Mouse (Mus musculus) forebrain, postnatal 0 days (tissue): ENCODE results near the gene Adarb1. TPM values are rescaled to one million over a fixed set of nuclear protein-coding genes. Genes with fewer than 3 reads are reported as not detected.

Source experiments
- ATAC-seq: fragments of 200-750 bp; cut with Nextera tagmentation; 2 replicates; pipeline ENCODE4 v1.8.0; 2017; ENCODE audit warnings: mild to moderate bottlenecking, moderate library complexity
- DNase-seq: peaks from one replicate; pipeline ENCODE4 v3.0.0-alpha.2; 2015
- H3K27ac ChIP-seq: fragments of 300-500 bp; sonication (generic); 2 replicates; pipeline ENCODE4 v1.5.1; 2014; ENCODE audit warnings: low read depth, mild to moderate bottlenecking, antibody characterized with exemption, low read length, moderate library complexity, mixed read lengths
- H3K27me3 ChIP-seq: fragments of 300-500 bp; sonication (generic); 2 replicates; pipeline ENCODE4 v1.6.1; 2014; ENCODE audit warnings: mild to moderate bottlenecking, low read length, mixed read lengths; ENCODE audit not compliant: insufficient read depth
- H3K36me3 ChIP-seq: fragments of 300-500 bp; sonication (generic); 2 replicates; pipeline ENCODE4 v1.6.1; 2014; ENCODE audit warnings: mild to moderate bottlenecking, moderate library complexity; ENCODE audit not compliant: insufficient read depth
- H3K4me1 ChIP-seq: fragments of 300-500 bp; sonication (generic); 2 replicates; pipeline ENCODE4 v1.6.1; 2014; ENCODE audit warnings: antibody characterized with exemption; ENCODE audit not compliant: insufficient read depth
- H3K4me2 ChIP-seq: fragments of 300-500 bp; sonication (generic); 2 replicates; pipeline ENCODE4 v1.6.1; 2014; ENCODE audit warnings: low read depth, mild to moderate bottlenecking, moderate library complexity
- H3K4me3 ChIP-seq: fragments of 300-500 bp; sonication (generic); 2 replicates; pipeline ENCODE4 v1.5.1; 2014; ENCODE audit warnings: low read depth, low read length, mixed read lengths
- H3K9ac ChIP-seq: fragments of 300-500 bp; sonication (generic); 2 replicates; pipeline ENCODE4 v1.6.1; 2014; ENCODE audit warnings: mild to moderate bottlenecking
- H3K9me3 ChIP-seq: fragments of 300-500 bp; sonication (generic); 2 replicates; pipeline ENCODE4 v1.6.1; 2016; ENCODE audit warnings: low read length
- CTCF ChIP-seq: sonication (generic); IDR thresholded peaks from 2 replicates; pipeline ENCODE4 v1.5.1; 2016; ENCODE audit warnings: antibody characterized with exemption, control low read depth, low read depth
- WGBS: fragments of 180-500 bp; shearing (Covaris S2); extraction: QIAGEN DNeasy Blood & Tissue Kit; methylation state at CpG from one replicate; pipeline ENCODE4 v1.1.7; 2014; 5-methylcytosine and 5-hydroxymethylcytosine counted together
- polyA plus RNA-seq: library from polyadenylated mRNA; unstranded; fragments of >200 nt; fragmentation: Nextera tagmentation; extraction: Ambion mirVana; gene quantifications from 2 replicates; pipeline ENCODE4 v1.2.1, GENCODE M21; 2015
- total RNA-seq: library from RNA; depleted of rRNA; stranded (reverse); fragments of >200 nt; gene quantifications from 2 replicates; pipeline ENCODE4 v1.2.3, GENCODE M21; 2014

Adarb1 gene
- total and polyA plus RNA-seq, 2 experiments from 2014 or later: 12.5 to 40.2 TPM

GRCm38 (mm10) chr10:77329446-77330094 is 88.5 kb downstream of the Adarb1 start:
- Histone ChIP-seq H3K9me3 (no peaks in the 10 kb centered on the region), H3K27me3 (no peaks in the 10 kb centered on the region), H3K4me2 (no peak overlapping the region), H3K4me3 (no peak overlapping the region), H3K36me3 (no peaks in the 10 kb centered on the region), H3K27ac (no peak overlapping the region), H3K9ac (no peak overlapping the region), H3K4me1 (no peaks in the 10 kb centered on the region)
- no peak for TF ChIP-seq CTCF
- no peak for ATAC-seq
- 59% methylated on average over 11 of the region's 11 CpGs for WGBS
- no peak for DNase-seq

- Histone ChIP-seq H3K4me2 (no peak overlapping the region), H3K27ac (0 out of 2 replicates have a peak overlapping the region, but pooled peaks have one; percentile 29), H3K4me1 (no peaks in the 10 kb centered on the region), H3K27me3 (no peaks in the 10 kb centered on the region), H3K36me3 (peaks cover 4% of the 10 kb centered on the region; the same call in 1 of the 2 replicates), H3K9ac (no peak overlapping the region), H3K4me3 (no peak overlapping the region), H3K9me3 (no peaks in the 10 kb centered on the region)
- TF ChIP-seq CTCF: no peak
- ATAC-seq: peak; percentile 74
- 45% methylated on average over 6 of the region's 6 CpGs for WGBS
- peak; percentile 47 for DNase-seq
Measured at GRCm38 (mm10) chr10:77324716-77325115, 93.4 kb downstream of the Adarb1 start.

- DNase-seq: no peak
- H3K9ac ChIP-seq: no peak overlapping the region
- no peak overlapping the region for H3K27ac ChIP-seq
- H3K4me3 ChIP-seq: no peak overlapping the region
- no peak for ATAC-seq
- TF ChIP-seq CTCF: no peak
- H3K9me3 ChIP-seq: no peaks in the 10 kb centered on the region
- WGBS: 84% methylated on average over 8 of the region's 8 CpGs
- no peaks in the 10 kb centered on the region for H3K27me3 ChIP-seq
- no peak overlapping the region for H3K4me2 ChIP-seq
- H3K4me1 ChIP-seq: no peaks in the 10 kb centered on the region
- peaks cover 4% of the 10 kb centered on the region; the same call in 1 of the 2 replicates for H3K36me3 ChIP-seq
Measured at GRCm38 (mm10) chr10:77321611-77322010, 96.5 kb downstream of the Adarb1 start.

- no peaks in the 10 kb centered on the region for H3K27me3 ChIP-seq
- no peak overlapping the region for H3K27ac ChIP-seq
- no peaks in the 10 kb centered on the region for H3K9me3 ChIP-seq
- peaks cover 4% of the 10 kb centered on the region; the same call in 1 of the 2 replicates for H3K36me3 ChIP-seq
- ATAC-seq (no peak), DNase-seq (no peak)
- H3K4me3 ChIP-seq: no peak overlapping the region
- H3K4me1 ChIP-seq: 0 out of 2 replicates have a peak, but pooled peaks cover 3% of the 10 kb centered on the region
- TF ChIP-seq CTCF: no peak
- no peak overlapping the region for H3K4me2 ChIP-seq
- no peak overlapping the region for H3K9ac ChIP-seq
- 63% methylated on average over 1 of the region's 1 CpGs for WGBS
Measured at GRCm38 (mm10) chr10:77321001-77321400, 97.1 kb downstream of the Adarb1 start.

DNA sequence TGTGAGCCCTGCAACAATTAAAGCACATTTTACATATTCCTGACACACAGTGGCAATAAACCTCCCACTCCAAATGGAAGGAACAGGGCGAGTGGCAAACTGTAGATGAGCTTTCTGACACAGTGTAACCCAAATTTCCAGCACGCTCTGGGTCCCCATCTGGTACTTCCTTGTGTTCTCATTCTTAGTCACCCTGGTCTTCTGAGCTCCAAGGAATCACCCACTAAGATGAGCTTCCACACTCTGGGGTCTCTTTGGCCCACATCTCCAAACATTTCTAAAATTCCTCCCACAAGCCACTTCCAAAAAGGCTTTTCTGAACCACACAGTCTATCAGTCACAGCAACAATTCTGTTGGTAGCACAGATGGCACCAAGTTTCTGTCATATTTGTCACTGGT is 102.4 kb downstream of the Adarb1 start:
- no peak overlapping the region for H3K4me3 ChIP-seq
- H3K4me1 ChIP-seq: 0 out of 2 replicates have a peak, but pooled peaks cover 3% of the 10 kb centered on the region
- H3K27me3 ChIP-seq: no peaks in the 10 kb centered on the region
- no peak for TF ChIP-seq CTCF
- H3K4me2 ChIP-seq: no peak overlapping the region
- peaks cover 16% of the 10 kb centered on the region for H3K36me3 ChIP-seq
- H3K9ac ChIP-seq: no peak overlapping the region
- 57% methylated on average over 2 of the region's 2 CpGs for WGBS
- peak; percentile 77 for DNase-seq
- peak overlapping the region; percentile 62 for H3K27ac ChIP-seq
- ATAC-seq: peak; percentile 94
- H3K9me3 ChIP-seq: no peaks in the 10 kb centered on the region

- 0 out of 2 replicates have a peak, but pooled peaks cover 3% of the 10 kb centered on the region for H3K4me1 ChIP-seq
- 85% methylated on average over 9 of the region's 9 CpGs for WGBS
- TF ChIP-seq CTCF: no peak
- no peaks in the 10 kb centered on the region for H3K9me3 ChIP-seq
- no peak overlapping the region for H3K4me3 ChIP-seq
- H3K36me3 ChIP-seq: peaks cover 22% of the 10 kb centered on the region
- no peak for DNase-seq
- no peaks in the 10 kb centered on the region for H3K27me3 ChIP-seq
- no peak for ATAC-seq
- H3K27ac ChIP-seq: peak overlapping the region; percentile 62
- H3K9ac ChIP-seq: no peak overlapping the region
- no peak overlapping the region for H3K4me2 ChIP-seq
Measured at GRCm38 (mm10) chr10:77314711-77315266, 103.3 kb downstream of the Adarb1 start.

DNA sequence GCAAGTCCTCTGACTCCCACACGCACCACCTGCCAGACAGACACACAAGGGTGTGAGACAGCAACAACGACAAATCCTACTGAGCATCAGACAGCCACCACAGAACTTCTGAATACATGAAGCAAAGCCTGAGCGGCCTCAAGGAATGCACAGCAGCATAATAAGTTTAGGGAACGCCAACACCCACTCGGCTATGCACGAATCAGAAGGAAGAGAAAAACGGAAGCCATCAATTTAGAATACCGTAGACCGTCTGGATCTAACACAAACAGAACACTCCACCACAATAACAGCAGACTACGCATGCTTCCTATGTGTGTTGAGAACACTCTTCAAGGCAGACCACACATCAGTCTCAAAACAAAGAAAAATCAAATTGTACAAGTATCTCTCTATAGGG is 109.1 kb downstream of the Adarb1 start:
- Histone ChIP-seq H3K4me2 (no peak overlapping the region), H3K9ac (no peak overlapping the region), H3K4me1 (no peaks in the 10 kb centered on the region), H3K4me3 (no peak overlapping the region), H3K9me3 (no peaks in the 10 kb centered on the region), H3K36me3 (peaks cover 22% of the 10 kb centered on the region), H3K27me3 (no peaks in the 10 kb centered on the region), H3K27ac (no peak overlapping the region)
- 63% methylated on average over 10 of the region's 10 CpGs for WGBS
- DNase-seq (no peak), ATAC-seq (no peak)
- no peak for TF ChIP-seq CTCF
